Mouse (Mus musculus) lung, adult 2 months (tissue): ENCODE measurements around the gene Gm49395. TPM values are rescaled to one million over a fixed set of nuclear protein-coding genes. Genes with fewer than 3 reads are reported as not detected.
A peak's percentile ranks its signal among the peaks of the same experiment; 100 is the strongest.

Experiments
- DNase-seq: peaks from one replicate; pipeline ENCODE4 v3.0.0; 2022
- H3K4me1 ChIP-seq: fragments of 200-500 bp; 2 replicates; pipeline ENCODE4 v1.6.1; 2011; ENCODE audit warnings: low read length; ENCODE audit not compliant: control insufficient read depth, insufficient read depth
- H3K4me3 ChIP-seq: fragments of 200-500 bp; replicated peaks from 2 replicates; pipeline ENCODE3; 2011; ENCODE audit warnings: low read depth, mild to moderate bottlenecking, control low read depth, low read length; ENCODE audit errors: extremely low read depth
- CTCF ChIP-seq: fragments of 200-500 bp; IDR thresholded peaks from 2 replicates; pipeline ENCODE4 v1.5.1; 2011; ENCODE audit warnings: mild to moderate bottlenecking, low read length, control low read depth; ENCODE audit not compliant: insufficient read depth
- POLR2A ChIP-seq: fragments of 200-500 bp; IDR thresholded peaks from 2 replicates; pipeline ENCODE4 v1.6.1; 2011; ENCODE audit warnings: low read depth, mild to moderate bottlenecking, control low read depth, low read length, borderline replicate concordance; ENCODE audit errors: extremely low read depth
- WGBS: fragments of 180-500 bp; shearing (Covaris S2); methylation state at CpG from one replicate; pipeline ENCODE4 v1.1.7; 2018; 5-methylcytosine and 5-hydroxymethylcytosine counted together
- polyA plus RNA-seq: library from polyadenylated mRNA; depleted of rRNA; stranded (reverse); fragments of >200 nt; gene quantifications from 2 replicates; pipeline ENCODE4 v1.2.3, GENCODE M21; 2012

The Gm49395 gene
- polyA plus RNA-seq, 1 experiment = 21.5 TPM

DNA sequence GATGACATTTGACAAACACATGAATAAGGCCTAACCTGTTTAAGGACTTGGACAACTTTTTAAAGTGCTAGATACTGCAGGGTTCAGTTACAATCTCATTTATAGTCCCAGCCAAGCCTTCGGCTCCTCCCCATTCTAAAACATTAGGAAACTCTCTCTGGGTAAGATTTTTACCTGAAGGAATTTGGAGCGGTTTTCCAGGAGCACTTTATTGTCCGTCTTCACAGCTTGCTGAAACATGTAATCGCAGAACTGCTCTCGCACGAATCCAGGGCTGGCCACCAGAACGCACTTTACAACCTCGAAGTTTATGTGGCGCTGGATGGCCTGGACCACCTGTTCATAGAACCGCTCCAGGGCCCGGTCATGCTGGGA, 12.7 kb downstream of the Gm49395 start:
- WGBS = 34% methylated on average over 11 of the region's 11 CpGs
- DNase-seq = no peak
- TF ChIP-seq POLR2A (no peak), CTCF (no peak)
- Histone ChIP-seq H3K4me3 (peak overlapping the region; percentile 70), H3K4me1 (peaks cover 25% of the 10 kb centered on the region)

- no peak for DNase-seq
- Histone ChIP-seq H3K4me3 (no peak overlapping the region), H3K4me1 (peaks cover 20% of the 10 kb centered on the region)
- TF ChIP-seq POLR2A (no peak), CTCF (no peak)
- WGBS = 47% methylated on average over 6 of the region's 6 CpGs
Measured at GRCm38 (mm10) chr13:115085974-115086373, 15.7 kb downstream of the Gm49395 start.

- H3K4me1 ChIP-seq = peaks cover 18% of the 10 kb centered on the region
- WGBS = 61% methylated on average over 7 of the region's 7 CpGs
- no peak for DNase-seq
- no peak overlapping the region for H3K4me3 ChIP-seq
- TF ChIP-seq POLR2A (no peak), CTCF (no peak)
Measured at GRCm38 (mm10) chr13:115082339-115082738, 19.4 kb downstream of the Gm49395 start.

DNA sequence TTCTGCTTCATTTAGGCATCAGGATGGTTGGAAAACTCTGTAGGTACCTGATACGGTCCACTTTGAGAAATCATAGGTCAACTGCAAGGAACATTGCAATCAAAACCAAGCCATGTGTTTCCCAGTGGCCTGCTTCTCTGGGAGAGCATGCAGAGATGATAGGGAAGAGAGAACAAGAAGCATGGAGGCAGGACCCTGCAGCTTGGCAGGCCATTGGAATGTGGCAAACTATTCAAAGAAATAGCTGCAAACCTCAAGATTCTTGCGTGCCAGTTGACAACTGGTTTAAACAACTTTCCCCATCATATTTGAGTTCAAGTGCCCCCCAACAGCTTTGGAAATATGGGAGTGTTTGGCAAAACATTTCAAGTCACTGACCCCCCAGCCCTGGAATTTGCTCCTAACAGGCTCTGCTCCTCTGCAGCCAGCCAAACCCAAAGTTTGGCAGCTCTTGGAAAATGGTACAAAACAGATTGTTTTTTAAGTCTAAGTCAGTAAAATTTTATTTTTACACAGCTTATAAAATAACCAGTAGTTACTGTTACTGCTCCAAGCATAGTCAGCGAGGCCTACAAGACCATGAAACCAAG, 21.6 kb downstream of the Gm49395 start:
- TF ChIP-seq CTCF (no peak), POLR2A (no peak)
- DNase-seq = no peak
- H3K4me1 ChIP-seq = peaks cover 13% of the 10 kb centered on the region
- 68% methylated on average over 3 of the region's 3 CpGs for WGBS
- H3K4me3 ChIP-seq = no peak overlapping the region

- Histone ChIP-seq H3K4me3 (no peak overlapping the region), H3K4me1 (peaks cover 15% of the 10 kb centered on the region)
- no peak for DNase-seq
- 57% methylated on average over 6 of the region's 6 CpGs for WGBS
- TF ChIP-seq POLR2A (no peak), CTCF (no peak)
Measured at GRCm38 (mm10) chr13:115078997-115079685, 22.6 kb downstream of the Gm49395 start.

GRCm38 (mm10) chr13:115077346-115078134, 24.2 kb downstream of the Gm49395 start:
- H3K4me3 ChIP-seq = no peak overlapping the region
- TF ChIP-seq CTCF = no peak
- 50% methylated on average over 9 of the region's 9 CpGs for WGBS
- DNase-seq = no peak
- H3K4me1 ChIP-seq = peaks cover 18% of the 10 kb centered on the region

DNA sequence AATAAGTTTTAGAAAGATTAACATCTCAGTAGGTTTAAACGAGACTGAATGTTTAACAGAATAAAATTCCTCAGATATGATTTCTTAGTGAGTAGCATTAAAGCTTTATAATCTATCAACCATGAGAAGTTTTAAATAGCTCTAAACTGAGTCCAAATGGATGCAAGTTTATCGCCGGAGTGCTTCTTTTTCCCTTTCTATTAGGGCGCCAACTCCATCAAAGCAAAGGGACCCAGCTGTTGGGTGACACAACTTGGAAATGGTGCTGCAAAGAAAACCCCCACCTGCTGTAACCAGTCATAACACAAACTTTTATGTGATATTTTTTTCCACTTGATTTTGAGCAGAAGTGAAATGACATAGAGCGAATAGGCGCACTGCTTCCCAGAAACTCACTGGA, 29.3 kb downstream of the Gm49395 start:
- Histone ChIP-seq H3K4me3 (no peak overlapping the region), H3K4me1 (peaks cover 12% of the 10 kb centered on the region)
- TF ChIP-seq CTCF (no peak), POLR2A (no peak)
- no peak for DNase-seq
- WGBS = 77% methylated on average over 6 of the region's 6 CpGs

GRCm38 (mm10) chr13:115071431-115071830, 30.3 kb downstream of the Gm49395 start:
- Histone ChIP-seq H3K4me3 (no peak overlapping the region), H3K4me1 (peaks cover 10% of the 10 kb centered on the region)
- no peak for DNase-seq
- 46% methylated on average over 3 of the region's 3 CpGs for WGBS
- TF ChIP-seq POLR2A = no peak
- no peak for TF ChIP-seq CTCF

- 79% methylated on average over 1 of the region's 1 CpGs for WGBS
- no peak overlapping the region for H3K4me3 ChIP-seq
- H3K4me1 ChIP-seq = peaks cover 7% of the 10 kb centered on the region
- TF ChIP-seq POLR2A = no peak
- no peak for TF ChIP-seq CTCF
- DNase-seq = no peak
Measured at GRCm38 (mm10) chr13:115067968-115068330, 33.8 kb downstream of the Gm49395 start.
